Mouse (Mus musculus): Measurements from ENCODE around the gene Isg20l2. TPM values are rescaled to one million over a fixed set of nuclear protein-coding genes. Genes with fewer than 3 reads are reported as not detected.
A peak's percentile ranks its signal among the peaks of the same experiment; 100 is the strongest.

Isg20l2 gene
- 6.8 and 9.3 TPM in 2 replicates for total RNA-seq (2014; rRNA removed)
- polyA plus RNA-seq (2012; rRNA removed): 7.0 and 7.2 TPM in 2 replicates

DNA sequence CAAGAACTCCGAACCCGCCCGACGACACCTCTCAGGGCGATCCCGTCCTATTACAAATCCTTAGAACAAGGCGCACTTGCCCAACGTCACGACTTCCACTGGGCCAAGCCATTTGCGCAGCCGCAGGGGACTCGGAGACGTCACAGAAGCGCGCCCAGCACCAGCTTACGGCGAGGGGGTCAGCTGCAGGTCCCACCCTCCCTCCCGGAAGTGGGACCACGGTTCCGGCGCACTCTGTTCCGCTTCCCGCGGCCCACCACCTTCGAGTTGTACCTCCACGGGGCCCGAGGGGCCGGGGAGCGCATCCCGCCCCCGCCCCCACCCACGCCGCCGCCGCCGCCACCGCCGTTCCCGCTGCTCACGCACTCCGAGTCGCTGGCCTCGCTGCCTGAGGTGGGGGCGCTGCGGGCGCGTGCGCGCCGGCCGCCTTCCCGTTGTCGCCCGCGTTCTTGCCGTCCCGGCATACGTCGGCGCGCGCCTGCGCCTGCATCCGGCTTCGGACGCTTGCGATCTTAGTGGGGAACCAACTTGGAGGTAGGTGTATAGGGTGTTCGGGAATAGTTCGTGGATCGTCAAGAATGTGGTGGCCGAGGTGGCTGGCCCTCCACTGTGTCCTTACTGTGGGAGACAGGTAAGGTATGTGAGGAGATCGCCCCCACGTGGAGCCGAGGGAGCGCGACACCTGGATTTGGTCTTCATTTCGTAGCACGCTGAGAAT lies at the start of gene Isg20l2, which contains the start of gene Rrnad1:
TSS of gene Isg20l2 (plus strand) at position 237 of the 718 bp plus-strand sequence.
TSS of gene Rrnad1 (minus strand) at position 640 of the 718 bp plus-strand sequence.
- H3K4me3 ChIP-seq (ENCODE audit: insufficient read depth, low read depth, low read length): peak within 1 kb of the TSS; percentile 76
- H3K27ac ChIP-seq (replicated peaks; ENCODE audit: insufficient read depth, low read depth, low read length): peak within 1 kb of the TSS; percentile 65
- no peaks in the 10 kb centered on the region for H3K27me3 ChIP-seq (ENCODE audit: control insufficient read depth, insufficient read depth, low read length)
- peak within 1 kb of the TSS; percentile 82 for H3K9ac ChIP-seq (ENCODE audit: low read depth, low read length)
- H3K4me1 ChIP-seq (ENCODE audit: control insufficient read depth, insufficient read depth, low read length): peaks cover 28% of the 10 kb centered on the region
- H3K36me3 ChIP-seq (ENCODE audit: control insufficient read depth, insufficient read depth, low read length): peaks cover 9% of the 10 kb centered on the region; the same call in 1 of the 2 replicates
- DNase-seq (ENCODE audit: extremely low read depth, low read depth, low spot score): peak; percentile 93
- WGBS: under 1% methylated on average over 78 of the region's 78 CpGs
- no peak; the same call in 1 of the 2 replicates for TF ChIP-seq POLR2A (IDR thresholded peaks at IDR 0.05; ENCODE audit: extremely low read depth, insufficient read depth, low read length)
- TF ChIP-seq CTCF (IDR thresholded peaks at IDR 0.05; ENCODE audit: low read depth, low read length): peak; percentile 89
- H3K79me2 ChIP-seq (ENCODE audit: control insufficient read depth, insufficient read depth, low read length): peaks cover 32% of the 10 kb centered on the region

DNA sequence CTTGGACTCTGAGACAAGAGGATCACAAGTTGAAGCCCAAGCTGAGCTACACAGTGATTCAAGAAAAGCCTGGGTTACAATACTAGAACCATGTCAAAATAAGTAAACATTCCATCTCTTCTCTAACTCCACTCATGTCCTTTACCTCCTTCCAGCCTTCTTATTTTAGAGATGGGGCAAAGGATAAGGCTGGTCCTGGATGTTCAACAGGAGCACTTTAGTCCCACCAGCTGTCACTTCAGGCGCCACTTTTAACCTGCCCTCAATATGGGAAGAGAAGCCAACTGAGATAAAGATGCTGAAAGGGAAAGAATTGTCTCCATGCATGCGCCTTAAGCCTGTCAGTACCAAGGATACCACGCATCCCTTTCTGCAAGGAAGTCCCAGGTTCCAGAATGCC lies 45.8 kb upstream of the Isg20l2 start:
- peaks cover 4% of the 10 kb centered on the region for H3K36me3 ChIP-seq (ENCODE audit: control insufficient read depth, insufficient read depth, low read length)
- H3K4me3 ChIP-seq (ENCODE audit: insufficient read depth, low read depth, low read length): peak overlapping the region; percentile 88
- 2% methylated on average over 3 of the region's 3 CpGs for WGBS
- TF ChIP-seq POLR2A (IDR thresholded peaks at IDR 0.05; ENCODE audit: extremely low read depth, insufficient read depth, low read length) (no peak), CTCF (IDR thresholded peaks at IDR 0.05; ENCODE audit: low read depth, low read length) (no peak)
- DNase-seq (ENCODE audit: extremely low read depth, low read depth, low spot score): no peak
- peaks cover 9% of the 10 kb centered on the region; the same call in 1 of the 2 replicates for H3K4me1 ChIP-seq (ENCODE audit: control insufficient read depth, insufficient read depth, low read length)
- H3K27ac ChIP-seq (replicated peaks; ENCODE audit: insufficient read depth, low read depth, low read length): no peak overlapping the region
- H3K27me3 ChIP-seq (ENCODE audit: control insufficient read depth, insufficient read depth, low read length): no peaks in the 10 kb centered on the region
- H3K9ac ChIP-seq (ENCODE audit: low read depth, low read length): peak overlapping the region; percentile 90
- H3K79me2 ChIP-seq (ENCODE audit: control insufficient read depth, insufficient read depth, low read length): peaks cover 27% of the 10 kb centered on the region

- Histone ChIP-seq H3K4me1 (ENCODE audit: control insufficient read depth, insufficient read depth, low read length) (peaks cover 9% of the 10 kb centered on the region; the same call in 1 of the 2 replicates), H3K79me2 (ENCODE audit: control insufficient read depth, insufficient read depth, low read length) (peaks cover 25% of the 10 kb centered on the region), H3K4me3 (ENCODE audit: insufficient read depth, low read depth, low read length) (peak overlapping the region; percentile 88), H3K36me3 (ENCODE audit: control insufficient read depth, insufficient read depth, low read length) (peaks cover 4% of the 10 kb centered on the region), H3K27me3 (ENCODE audit: control insufficient read depth, insufficient read depth, low read length) (no peaks in the 10 kb centered on the region), H3K27ac (replicated peaks; ENCODE audit: insufficient read depth, low read depth, low read length) (peak overlapping the region; percentile 91), H3K9ac (ENCODE audit: low read depth, low read length) (peak overlapping the region; percentile 90)
- DNase-seq (ENCODE audit: extremely low read depth, low read depth, low spot score): peak; percentile 23
- 1% methylated on average over 28 of the region's 28 CpGs for WGBS
- TF ChIP-seq CTCF (IDR thresholded peaks at IDR 0.05; ENCODE audit: low read depth, low read length): no peak
- no peak for TF ChIP-seq POLR2A (IDR thresholded peaks at IDR 0.05; ENCODE audit: extremely low read depth, insufficient read depth, low read length)
Observed at GRCm38 (mm10) chr3:87884708-87885251, 45.3 kb upstream of the Isg20l2 start.

DNA sequence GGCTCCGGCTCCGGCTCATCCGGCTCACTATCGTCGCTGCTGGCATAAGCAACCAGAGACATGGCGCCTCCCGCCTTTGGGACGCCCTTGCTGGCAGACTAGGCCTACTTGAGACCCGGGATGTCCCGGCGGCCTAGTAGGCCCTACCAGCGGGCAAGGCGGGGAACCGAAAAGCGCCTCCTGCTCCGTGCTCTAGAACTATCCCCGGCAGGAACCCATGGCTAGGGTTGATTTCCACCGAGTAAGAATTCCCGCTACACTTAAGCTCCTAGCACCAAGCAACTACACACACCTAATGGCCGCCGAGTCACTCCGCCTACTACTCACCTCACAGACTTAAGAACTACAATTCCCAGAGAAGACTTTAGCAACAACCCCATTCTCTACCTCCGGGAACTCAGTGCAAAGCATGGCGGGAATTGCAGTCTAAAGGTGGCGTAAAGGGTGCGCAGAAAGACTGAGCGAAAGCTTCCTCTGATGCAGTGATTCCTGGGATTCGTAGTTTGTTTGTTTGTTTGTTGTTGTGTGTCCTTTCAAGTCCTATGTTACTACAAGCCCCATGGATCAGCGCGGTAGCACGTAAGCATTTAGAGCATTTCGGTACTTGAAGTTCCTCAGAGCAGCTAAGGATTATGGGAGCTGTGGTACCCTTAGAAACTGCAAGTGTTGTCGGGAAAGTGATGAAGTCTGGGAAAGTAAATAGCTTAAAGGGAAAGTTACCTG lies 44.7 kb upstream of the Isg20l2 start, which contains the start of gene Prcc:
TSS of gene Prcc (minus strand) at position 328 of the 723 bp plus-strand sequence.
- peak within 1 kb of the TSS; percentile 90 for H3K9ac ChIP-seq (ENCODE audit: low read depth, low read length)
- H3K36me3 ChIP-seq (ENCODE audit: control insufficient read depth, insufficient read depth, low read length): peaks cover 2% of the 10 kb centered on the region
- peaks cover 21% of the 10 kb centered on the region for H3K79me2 ChIP-seq (ENCODE audit: control insufficient read depth, insufficient read depth, low read length)
- no peak for TF ChIP-seq POLR2A (IDR thresholded peaks at IDR 0.05; ENCODE audit: extremely low read depth, insufficient read depth, low read length)
- TF ChIP-seq CTCF (IDR thresholded peaks at IDR 0.05; ENCODE audit: low read depth, low read length): no peak
- peak within 1 kb of the TSS; percentile 91 for H3K27ac ChIP-seq (replicated peaks; ENCODE audit: insufficient read depth, low read depth, low read length)
- DNase-seq (ENCODE audit: extremely low read depth, low read depth, low spot score): peak; percentile 100
- peaks cover 9% of the 10 kb centered on the region; the same call in 1 of the 2 replicates for H3K4me1 ChIP-seq (ENCODE audit: control insufficient read depth, insufficient read depth, low read length)
- no peaks in the 10 kb centered on the region for H3K27me3 ChIP-seq (ENCODE audit: control insufficient read depth, insufficient read depth, low read length)
- under 1% methylated on average over 33 of the region's 33 CpGs for WGBS
- peak within 1 kb of the TSS; percentile 88 for H3K4me3 ChIP-seq (ENCODE audit: insufficient read depth, low read depth, low read length)

- DNase-seq (ENCODE audit: extremely low read depth, low read depth, low spot score): no peak
- no peaks in the 10 kb centered on the region for H3K36me3 ChIP-seq (ENCODE audit: control insufficient read depth, insufficient read depth, low read length)
- H3K27me3 ChIP-seq (ENCODE audit: control insufficient read depth, insufficient read depth, low read length): no peaks in the 10 kb centered on the region
- H3K4me1 ChIP-seq (ENCODE audit: control insufficient read depth, insufficient read depth, low read length): peaks cover 9% of the 10 kb centered on the region; the same call in 1 of the 2 replicates
- H3K4me3 ChIP-seq (ENCODE audit: insufficient read depth, low read depth, low read length): peak overlapping the region; percentile 50
- H3K27ac ChIP-seq (replicated peaks; ENCODE audit: insufficient read depth, low read depth, low read length): no peak overlapping the region
- no peak for TF ChIP-seq POLR2A (IDR thresholded peaks at IDR 0.05; ENCODE audit: extremely low read depth, insufficient read depth, low read length)
- H3K79me2 ChIP-seq (ENCODE audit: control insufficient read depth, insufficient read depth, low read length): peaks cover 18% of the 10 kb centered on the region
- H3K9ac ChIP-seq (ENCODE audit: low read depth, low read length): 0 out of 2 replicates have a peak overlapping the region, but pooled peaks have one; percentile 31
- whole genome bisulfite sequencing: 11% methylated on average over 10 of the region's 10 CpGs
Observed at GRCm38 (mm10) chr3:87886004-87886365, 44.1 kb upstream of the Isg20l2 start.
